Mouse (Mus musculus) MEL (cell line): ENCODE results near the gene Zfp575.

Experiments
- CTCF ChIP-seq, 3 experiments: IDR thresholded peaks in 2 of 3; conservative IDR thresholded peaks in 1 of 3; 2 replicates each; pipeline ENCODE4 v1.5.1; 2011 to 2012; ENCODE audit warnings: low read length in 3 of 3, low read depth in 2 of 3, mild to moderate bottlenecking in 2 of 3, improper control_type of control experiment in 1 of 3, inconsistent platforms in 1 of 3, mixed read lengths in 1 of 3, moderate library complexity in 1 of 3; ENCODE audit not compliant: control insufficient read depth in 1 of 3, insufficient read depth in 1 of 3, poor library complexity in 1 of 3, severe bottlenecking in 1 of 3
- POLR2A ChIP-seq, 2 experiments: IDR thresholded peaks; 2 replicates each; pipeline ENCODE4 v1.6.1; 2011 to 2012; ENCODE audit warnings: low read length in 2 of 2, mild to moderate bottlenecking in 2 of 2, control low read depth in 1 of 2, improper control_type of control experiment in 1 of 2, low read depth in 1 of 2, moderate library complexity in 1 of 2; ENCODE audit not compliant: control insufficient read depth in 1 of 2, insufficient read depth in 1 of 2, poor library complexity in 1 of 2
- POLR2AphosphoS5 ChIP-seq: IDR thresholded peaks from 2 replicates; pipeline ENCODE4 v1.6.1; 2012; ENCODE audit warnings: low read depth, borderline replicate concordance, mild to moderate bottlenecking, inconsistent platforms, low read length, moderate library complexity, mixed read lengths
- ZKSCAN1 ChIP-seq: IDR thresholded peaks from 2 replicates; pipeline ENCODE4 v1.6.1; 2012; ENCODE audit warnings: low read depth, mild to moderate bottlenecking, inconsistent platforms, low read length, improper control_type of control experiment, moderate library complexity

GRCm38 (mm10) chr7:24566206-24566605, 21.2 kb downstream of the Zfp575 start:
- no peak for TF ChIP-seq ZKSCAN1
- TF ChIP-seq CTCF (IDR thresholded peaks at IDR 0.05 in 2 of 3, conservative IDR thresholded peaks at IDR 0.05 in 1 of 3; ENCODE audit: control insufficient read depth in 1 of 3, insufficient read depth in 1 of 3, low read depth in 2 of 3, low read length in 3 of 3, poor library complexity in 1 of 3, severe bottlenecking in 1 of 3): no peak
- no peak for TF ChIP-seq POLR2A (IDR thresholded peaks at IDR 0.05; ENCODE audit: control insufficient read depth in 1 of 2, insufficient read depth in 1 of 2, low read depth in 1 of 2, low read length in 2 of 2, poor library complexity in 1 of 2)
- TF ChIP-seq POLR2AphosphoS5: no peak
